Mouse (Mus musculus) myocyte (in vitro differentiated cells): Measurements from ENCODE around the gene Zfp786. TPM values are rescaled to one million over a fixed set of nuclear protein-coding genes. Genes with fewer than 3 reads are reported as not detected.

Experiments
- H3K27me3 ChIP-seq: one replicate; pipeline ENCODE4 v1.6.1; 2011; ENCODE audit not compliant: control insufficient read depth, insufficient read depth, insufficient read length
- H3K36me3 ChIP-seq: one replicate; pipeline ENCODE4 v1.6.1; 2011; ENCODE audit not compliant: control insufficient read depth, insufficient read depth
- H3K4me2 ChIP-seq: one replicate; pipeline ENCODE4 v1.6.1; 2011; ENCODE audit warnings: low read depth, control low read depth
- H3K4me3 ChIP-seq: one replicate; pipeline ENCODE4 v1.5.1; 2011; ENCODE audit warnings: mild to moderate bottlenecking, control low read depth, moderate library complexity
- H3K79me2 ChIP-seq: one replicate; pipeline ENCODE4 v1.6.1; 2011; ENCODE audit not compliant: control insufficient read depth, insufficient read depth
- H3ac ChIP-seq: one replicate; pipeline ENCODE4 v1.6.1; 2011; ENCODE audit not compliant: control insufficient read depth, insufficient read length
- CEBPB ChIP-seq: IDR thresholded peaks from 2 replicates; pipeline ENCODE4 v1.6.1; 2011; ENCODE audit warnings: mild to moderate bottlenecking, moderate library complexity; ENCODE audit not compliant: poor library complexity, insufficient read depth, severe bottlenecking
- E2F4 ChIP-seq: IDR thresholded peaks from one replicate; pipeline ENCODE4 v1.6.1; 2011; ENCODE audit warnings: mild to moderate bottlenecking, control low read depth, moderate library complexity; ENCODE audit not compliant: insufficient read depth
- MAX ChIP-seq: IDR thresholded peaks from one replicate; pipeline ENCODE4 v1.6.1; 2011; ENCODE audit warnings: low read depth, mild to moderate bottlenecking, control low read depth
- MYOD1 ChIP-seq, 3 experiments: IDR thresholded peaks; one replicate each; pipeline ENCODE4 v1.6.1; 2011; ENCODE audit warnings: control low read depth in 2 of 3, low read depth in 2 of 3, mild to moderate bottlenecking in 2 of 3, moderate library complexity in 1 of 3; ENCODE audit not compliant: insufficient read length in 2 of 3, control insufficient read depth in 1 of 3
- MYOG ChIP-seq, 3 experiments: IDR thresholded peaks; one replicate each; pipeline ENCODE4 v1.6.1; 2011; ENCODE audit warnings: control low read depth in 2 of 3, low read depth in 2 of 3, mild to moderate bottlenecking in 2 of 3; ENCODE audit not compliant: insufficient read length in 2 of 3, control insufficient read depth in 1 of 3, insufficient read depth in 1 of 3
- POLR2A ChIP-seq: IDR thresholded peaks from one replicate; pipeline ENCODE4 v1.6.1; 2011; ENCODE audit warnings: low read depth, mild to moderate bottlenecking, control low read depth, moderate library complexity; ENCODE audit not compliant: insufficient read length
- POLR2AphosphoS2 ChIP-seq: IDR thresholded peaks from one replicate; pipeline ENCODE4 v1.6.1; 2011; ENCODE audit warnings: low read depth, control low read depth; ENCODE audit not compliant: insufficient read length
- REST ChIP-seq: IDR thresholded peaks from one replicate; pipeline ENCODE4 v1.6.1; 2011; ENCODE audit warnings: mild to moderate bottlenecking, control low read depth, moderate library complexity; ENCODE audit not compliant: insufficient read depth, insufficient read length
- SRF ChIP-seq: IDR thresholded peaks from one replicate; pipeline ENCODE4 v1.6.1; 2011; ENCODE audit warnings: low read depth; ENCODE audit not compliant: control insufficient read depth, insufficient read length
- TCF12 ChIP-seq: IDR thresholded peaks from one replicate; pipeline ENCODE4 v1.6.1; 2011; ENCODE audit warnings: mild to moderate bottlenecking, control low read depth; ENCODE audit not compliant: poor library complexity, insufficient read depth, severe bottlenecking
- TCF3 ChIP-seq: IDR thresholded peaks from one replicate; pipeline ENCODE4 v1.6.1; 2011; ENCODE audit warnings: low read depth, control low read depth; ENCODE audit not compliant: insufficient read length
- USF1 ChIP-seq: IDR thresholded peaks from one replicate; pipeline ENCODE4 v1.6.1; 2011; ENCODE audit warnings: low read depth, mild to moderate bottlenecking, control low read depth, moderate library complexity
- polyA plus RNA-seq: library from polyadenylated mRNA; unstranded; fragments of >200 nt; fragmentation: generic; extraction: Trizol; gene quantifications from one replicate; pipeline ENCODE4 v1.2.1, GENCODE M21; 2012; ENCODE audit warnings: missing spikeins

Zfp786 gene
- polyA plus RNA-seq, 1 experiment, result 0.30 TPM

- Histone ChIP-seq H3K27me3 (no peaks in the 10 kb centered on the region), H3K36me3 (no peaks in the 10 kb centered on the region), H3K4me2 (no peak overlapping the region), H3ac (no peak overlapping the region), H3K79me2 (peaks cover 14% of the 10 kb centered on the region), H3K4me3 (no peak overlapping the region)
- TF ChIP-seq MYOG (IDR thresholded peaks at IDR 0.05; ENCODE audit: control insufficient read depth in 1 of 3, insufficient read depth in 1 of 3, insufficient read length in 2 of 3, low read depth in 2 of 3), result no peak
- no peak for TF ChIP-seq MYOD1 (IDR thresholded peaks at IDR 0.05; ENCODE audit: control insufficient read depth in 1 of 3, insufficient read length in 2 of 3, low read depth in 2 of 3)
- no peak for TF ChIP-seq E2F4
- TF ChIP-seq CEBPB, result no peak
- TF ChIP-seq MAX, result no peak
- TF ChIP-seq USF1, result no peak
- no peak for TF ChIP-seq TCF12
- TF ChIP-seq REST, result no peak
- no peak for TF ChIP-seq TCF3
- no peak for TF ChIP-seq SRF
- no peak for TF ChIP-seq POLR2AphosphoS2
- no peak for TF ChIP-seq POLR2A
Observed at GRCm38 (mm10) chr6:47816151-47816550, 14.5 kb downstream of the Zfp786 start.

- peak within 1 kb of the TSS; percentile 92 for H3K4me2 ChIP-seq
- no peaks in the 10 kb centered on the region for H3K27me3 ChIP-seq
- no peaks in the 10 kb centered on the region for H3K36me3 ChIP-seq
- peaks cover 39% of the 10 kb centered on the region for H3K79me2 ChIP-seq
- TF ChIP-seq MYOG (IDR thresholded peaks at IDR 0.05; ENCODE audit: control insufficient read depth in 1 of 3, insufficient read depth in 1 of 3, insufficient read length in 2 of 3, low read depth in 2 of 3), result peak in 1 of 3 experiments; percentile 44
- peak; percentile 34 for TF ChIP-seq USF1
- TF ChIP-seq MYOD1 (IDR thresholded peaks at IDR 0.05; ENCODE audit: control insufficient read depth in 1 of 3, insufficient read length in 2 of 3, low read depth in 2 of 3), result no peak
- TF ChIP-seq POLR2AphosphoS2, result peak; percentile 87
- peak; percentile 91 for TF ChIP-seq POLR2A
- no peak for TF ChIP-seq SRF
- peak; percentile 68 for TF ChIP-seq E2F4
- no peak for TF ChIP-seq TCF3
- peak; percentile 20 for TF ChIP-seq MAX
- TF ChIP-seq REST, result no peak
- TF ChIP-seq TCF12, result no peak
- TF ChIP-seq CEBPB, result no peak
- peak within 1 kb of the TSS; percentile 18 for H3ac ChIP-seq
- peak within 1 kb of the TSS; percentile 85 for H3K4me3 ChIP-seq
Observed at GRCm38 (mm10) chr6:47813257-47813878, 17.3 kb downstream of the Zfp786 start, which contains the start of gene Pdia4. TSS of gene Pdia4 (minus strand) at chr6:47813430.

GRCm38 (mm10) chr6:47812271-47812915 is 18.3 kb downstream of the Zfp786 start:
- Histone ChIP-seq H3K36me3 (no peaks in the 10 kb centered on the region), H3K4me3 (peak overlapping the region; percentile 85), H3K79me2 (peaks cover 48% of the 10 kb centered on the region), H3K27me3 (no peaks in the 10 kb centered on the region), H3ac (peak overlapping the region; percentile 18), H3K4me2 (peak overlapping the region; percentile 87)
- TF ChIP-seq POLR2AphosphoS2 (no peak), TCF3 (no peak), USF1 (no peak), TCF12 (no peak), E2F4 (no peak), MAX (no peak)

GRCm38 (mm10) chr6:47811324-47811723 is 19.3 kb downstream of the Zfp786 start:
- Histone ChIP-seq H3K4me3 (peak overlapping the region; percentile 85), H3ac (no peak overlapping the region), H3K4me2 (peak overlapping the region; percentile 87)

DNA sequence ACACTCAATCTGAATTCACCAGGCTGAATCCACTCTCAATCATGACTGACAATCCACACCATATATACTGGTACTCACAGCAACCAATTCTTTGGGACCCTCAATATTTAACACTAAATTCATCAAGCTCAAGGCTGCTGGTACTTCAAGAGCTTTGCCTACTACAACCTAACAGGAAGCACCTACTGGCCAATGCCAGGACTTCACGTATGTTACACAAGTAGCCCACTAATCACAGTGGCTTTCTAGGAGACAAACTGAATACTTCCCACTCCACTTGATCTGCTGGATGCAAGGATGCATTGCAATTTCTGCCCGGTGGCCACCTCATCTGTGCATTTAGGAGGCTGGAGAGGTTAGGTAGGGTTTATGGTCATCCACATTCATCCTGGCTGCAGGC is 20.5 kb downstream of the Zfp786 start:
- no peak overlapping the region for H3K4me2 ChIP-seq
- TF ChIP-seq MYOG (IDR thresholded peaks at IDR 0.05; ENCODE audit: control insufficient read depth in 1 of 3, insufficient read depth in 1 of 3, insufficient read length in 2 of 3, low read depth in 2 of 3) (no peak), USF1 (no peak), SRF (no peak), TCF3 (no peak), TCF12 (no peak), REST (no peak), CEBPB (no peak), E2F4 (no peak), POLR2AphosphoS2 (no peak), POLR2A (no peak)
- H3K4me3 ChIP-seq, result no peak overlapping the region
- no peak overlapping the region for H3ac ChIP-seq
- H3K36me3 ChIP-seq, result peaks cover 15% of the 10 kb centered on the region
- H3K79me2 ChIP-seq, result peaks cover 48% of the 10 kb centered on the region
- H3K27me3 ChIP-seq, result no peaks in the 10 kb centered on the region

More at GRCm38 (mm10) chr6:47811324-47811723, 19.3 kb downstream of the Zfp786 start:
- TF ChIP-seq POLR2A (no peak), USF1 (no peak), E2F4 (no peak), TCF12 (no peak), MYOD1 (IDR thresholded peaks at IDR 0.05; ENCODE audit: control insufficient read depth in 1 of 3, insufficient read length in 2 of 3, low read depth in 2 of 3) (no peak)
- H3K27me3 ChIP-seq, result no peaks in the 10 kb centered on the region
- peaks cover 5% of the 10 kb centered on the region for H3K36me3 ChIP-seq
- H3K79me2 ChIP-seq, result peaks cover 48% of the 10 kb centered on the region
